Mouse (Mus musculus) retina, adult 2 months (tissue): ENCODE results near the gene Adamts8.

Experiments used
- DNase-seq: peaks from one replicate; pipeline ENCODE4 v3.0.0-alpha.2; 2012; ENCODE audit warnings: low read depth, low spot score

Gene Adamts8

DNA sequence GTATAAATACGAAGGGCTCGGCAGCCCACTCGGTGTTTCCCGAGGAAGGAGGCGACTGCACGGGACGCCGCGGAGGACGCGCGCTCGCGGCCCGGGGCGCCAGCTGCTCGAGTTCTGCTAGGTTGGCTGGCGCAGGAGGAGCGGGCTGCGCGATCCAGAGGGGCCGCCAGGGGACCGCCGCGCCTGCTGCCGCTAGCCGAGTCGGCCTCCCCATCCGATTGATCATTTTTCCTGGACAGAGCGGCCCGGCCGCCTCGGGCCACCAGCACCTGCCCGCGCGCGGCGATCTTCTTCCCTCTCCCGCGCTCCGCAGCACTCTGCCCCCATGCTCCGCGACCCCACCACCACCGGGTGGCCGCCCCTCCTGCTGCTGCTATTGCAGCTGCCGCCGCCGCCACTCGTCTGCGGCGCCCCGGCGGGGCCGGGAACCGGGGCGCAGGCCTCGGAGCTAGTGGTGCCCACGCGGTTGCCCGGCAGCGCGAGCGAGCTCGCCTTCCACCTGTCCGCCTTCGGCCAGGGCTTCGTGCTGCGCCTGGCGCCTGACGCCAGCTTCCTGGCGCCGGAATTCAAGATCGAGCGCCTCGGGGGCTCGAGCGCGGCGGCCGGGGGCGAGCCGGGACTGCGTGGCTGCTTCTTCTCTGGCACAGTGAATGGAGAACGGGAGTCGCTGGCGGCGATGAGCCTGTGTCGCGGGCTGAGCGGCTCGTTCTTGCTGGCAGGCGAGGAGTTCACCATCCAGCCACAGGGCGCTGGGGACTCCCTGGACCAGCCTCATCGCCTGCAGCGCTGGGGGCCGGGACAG lies at the start of gene Adamts8:
Adamts8 (plus strand) TSS at position 51 of the 802 bp plus-strand sequence.
- DNase-seq: no peak

- no peak for DNase-seq
Measured at GRCm38 (mm10) chr9:30895618-30896017, 46.7 kb upstream of the Adamts8 start.

DNA sequence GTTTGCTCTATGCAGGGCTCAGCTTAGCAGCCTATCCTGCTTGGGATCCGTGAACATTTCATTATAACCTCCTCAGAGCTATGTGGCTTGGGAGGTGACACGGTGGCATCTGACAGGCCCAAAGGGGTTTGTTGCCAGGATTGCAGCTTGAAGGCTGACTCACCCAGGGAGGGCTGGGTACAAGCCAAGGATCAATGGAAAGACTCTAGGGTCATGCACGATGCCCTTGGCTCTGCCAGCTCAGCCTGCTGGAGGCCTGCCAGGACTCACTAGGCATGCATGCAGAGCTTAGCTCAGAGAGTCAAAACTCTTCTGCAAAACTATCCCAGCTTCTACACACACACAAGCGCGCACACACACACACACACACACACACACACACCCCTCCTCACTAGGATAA lies 45.6 kb upstream of the Adamts8 start:
- DNase-seq: peak; percentile 20

- DNase-seq: no peak
Measured at GRCm38 (mm10) chr9:30897169-30897568, 45.2 kb upstream of the Adamts8 start.

- no peak for DNase-seq
Measured at GRCm38 (mm10) chr9:30902152-30902551, 40.2 kb upstream of the Adamts8 start.

DNA sequence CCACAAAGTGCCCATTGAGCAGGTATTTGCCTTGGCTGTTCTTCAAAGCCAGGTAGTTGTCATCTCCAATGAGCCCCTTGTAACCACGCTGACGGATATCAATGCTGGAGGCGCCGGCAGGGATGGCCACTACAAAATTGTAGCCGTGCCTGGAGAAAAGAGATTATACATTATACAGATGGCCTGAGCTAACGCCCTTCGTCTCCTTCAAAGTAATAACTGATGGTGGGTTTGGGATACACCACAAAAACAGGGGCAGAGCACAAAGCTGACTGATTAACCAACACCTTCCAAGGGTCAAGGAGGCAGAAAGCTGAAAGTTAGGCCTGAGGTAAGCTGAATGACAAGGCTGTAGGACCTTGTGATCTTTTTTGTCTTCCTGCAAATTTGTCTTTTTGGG lies 39.7 kb upstream of the Adamts8 start:
- no peak for DNase-seq

DNA sequence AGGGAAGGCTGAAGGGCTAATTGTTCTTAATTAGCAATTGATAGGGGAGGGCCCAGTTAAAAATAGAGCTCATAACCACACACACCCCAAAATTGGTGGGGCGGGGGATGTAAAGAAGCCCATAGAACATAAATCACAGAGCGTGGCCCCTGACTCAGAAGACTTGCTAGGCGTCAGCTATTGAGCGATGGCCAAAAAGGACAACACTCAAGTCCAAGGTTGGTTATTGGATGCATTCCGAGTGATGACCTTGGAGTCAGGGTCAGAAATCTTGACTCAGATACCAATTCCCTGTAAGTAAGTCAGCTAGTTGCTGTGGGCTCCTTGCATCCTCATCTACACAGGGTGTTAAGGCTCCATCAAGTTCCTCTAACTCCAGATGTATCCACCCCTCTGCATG lies 39.1 kb upstream of the Adamts8 start:
- DNase-seq: no peak

DNA sequence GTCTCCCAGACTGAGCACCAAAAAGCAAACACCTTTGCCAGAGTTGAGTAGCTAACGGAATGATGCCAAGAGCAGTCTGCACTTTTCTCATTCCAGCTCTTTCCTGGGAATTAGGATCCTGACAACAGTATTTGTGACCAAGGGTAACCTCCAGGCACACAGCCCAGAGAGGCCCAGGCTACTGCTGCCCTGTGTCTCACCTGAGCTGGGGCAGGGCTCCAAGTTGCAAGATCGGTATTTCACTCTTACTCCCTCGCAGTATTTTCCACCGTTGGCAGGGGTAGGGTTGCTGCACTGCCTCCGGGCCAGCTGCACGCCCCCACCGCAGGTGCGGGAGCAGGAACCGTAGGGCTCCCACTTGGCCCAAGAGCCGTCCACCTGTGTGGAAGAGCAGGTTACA lies 36.5 kb upstream of the Adamts8 start:
- DNase-seq: no peak

- no peak for DNase-seq
Measured at GRCm38 (mm10) chr9:30906426-30906825, 35.9 kb upstream of the Adamts8 start.

- no peak for DNase-seq
Measured at GRCm38 (mm10) chr9:30907677-30908295, 34.6 kb upstream of the Adamts8 start.

- no peak for DNase-seq
Measured at GRCm38 (mm10) chr9:30908296-30908690, 34.1 kb upstream of the Adamts8 start.

GRCm38 (mm10) chr9:30908973-30909372 lies 33.4 kb upstream of the Adamts8 start:
- DNase-seq: no peak

GRCm38 (mm10) chr9:30910491-30910890 lies 31.9 kb upstream of the Adamts8 start:
- no peak for DNase-seq

GRCm38 (mm10) chr9:30912161-30912560 lies 30.2 kb upstream of the Adamts8 start:
- no peak for DNase-seq

DNA sequence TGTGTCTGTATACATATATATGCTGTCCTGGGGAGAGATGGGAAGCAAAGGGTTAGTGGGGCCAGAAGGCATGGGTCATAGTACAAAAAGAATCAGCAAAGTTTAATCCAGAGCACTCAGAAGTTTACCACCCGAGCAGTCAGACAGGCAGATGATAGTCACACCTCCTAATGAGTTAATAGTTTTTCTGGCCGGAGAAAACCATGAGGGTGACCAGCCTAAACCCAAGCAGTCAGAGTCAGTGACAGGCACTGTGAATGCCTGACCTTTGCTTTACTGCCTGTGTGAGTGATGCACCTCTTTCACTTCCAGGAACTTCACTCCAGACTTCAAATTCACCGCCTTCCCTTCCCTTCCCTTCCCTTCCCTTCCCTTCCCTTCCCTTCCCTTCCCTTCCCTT lies 28.9 kb upstream of the Adamts8 start:
- no peak for DNase-seq

GRCm38 (mm10) chr9:30914241-30914640 lies 28.1 kb upstream of the Adamts8 start:
- no peak for DNase-seq

- DNase-seq: no peak
Measured at GRCm38 (mm10) chr9:30916266-30916968, 25.9 kb upstream of the Adamts8 start.

DNA sequence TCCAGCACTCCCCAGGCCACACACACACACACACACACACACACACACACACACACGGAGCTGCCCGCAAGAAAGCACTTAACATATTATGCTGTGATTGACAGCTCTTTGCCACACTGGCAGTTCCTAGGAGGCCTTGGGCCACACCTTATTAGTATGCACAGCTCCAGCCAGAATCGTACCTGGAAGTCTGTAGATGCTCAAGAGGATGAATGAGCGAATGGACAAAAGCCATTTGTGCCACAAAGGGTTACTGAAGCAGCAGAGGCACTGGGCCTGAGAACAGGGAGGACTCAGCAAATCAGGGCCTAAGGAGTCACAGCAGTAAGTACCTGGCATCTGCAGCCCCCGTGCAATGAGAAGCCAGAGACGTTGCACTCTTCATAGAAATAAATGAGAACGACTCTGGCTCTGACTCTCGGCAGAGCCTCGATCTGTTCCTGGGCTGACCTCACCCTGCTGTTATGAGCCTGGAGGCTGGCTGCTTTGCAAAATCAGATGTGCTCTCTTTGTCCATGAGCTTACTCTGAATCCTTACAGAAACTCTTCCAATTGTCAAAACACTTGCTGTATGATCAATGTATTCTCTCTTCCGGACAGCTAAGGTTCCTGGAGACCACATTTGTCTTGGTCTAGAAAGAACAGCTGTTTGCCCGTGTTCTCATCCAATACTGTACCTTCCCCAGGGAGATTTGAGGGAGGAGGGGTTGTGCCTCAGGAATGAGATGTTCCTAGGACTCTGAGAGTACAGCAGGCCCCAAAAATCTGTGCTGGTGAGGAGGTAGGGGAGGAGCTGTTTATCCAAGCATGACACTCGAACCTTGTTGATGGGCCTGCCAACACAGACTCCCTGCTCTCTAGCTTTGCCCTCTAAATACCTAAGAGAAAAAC lies 23.7 kb upstream of the Adamts8 start:
- no peak for DNase-seq

DNA sequence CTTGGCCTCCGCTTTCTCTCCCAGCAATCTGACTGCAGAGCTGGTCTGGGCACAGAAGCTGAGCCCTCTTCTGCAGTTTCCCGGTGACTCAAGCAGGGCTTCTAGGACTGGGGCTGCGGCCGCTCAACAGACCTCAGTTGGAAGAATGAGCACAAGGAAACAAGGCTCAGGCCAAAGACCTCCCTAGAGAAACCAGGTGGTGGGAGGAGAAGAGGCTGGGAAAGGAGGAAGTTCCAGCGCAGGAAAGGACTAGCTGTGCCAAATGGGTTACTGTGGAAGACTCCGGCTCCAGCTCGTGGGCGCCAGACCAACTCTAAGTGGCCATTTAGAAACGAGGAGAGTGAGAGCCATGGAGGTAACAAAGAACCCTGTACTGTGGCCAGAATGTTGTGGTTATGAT lies 22.7 kb upstream of the Adamts8 start:
- no peak for DNase-seq

GRCm38 (mm10) chr9:30920736-30921135 lies 21.6 kb upstream of the Adamts8 start:
- no peak for DNase-seq

- no peak for DNase-seq
Measured at GRCm38 (mm10) chr9:30921261-30922103, 20.9 kb upstream of the Adamts8 start.
